Mouse (Mus musculus) urinary bladder, postnatal 0 days (tissue): ENCODE data around the gene Kcnh2. TPM values are rescaled to one million over a fixed set of nuclear protein-coding genes. Genes with fewer than 3 reads are reported as not detected.

Source experiments
- polyA plus RNA-seq: library from polyadenylated mRNA; unstranded; fragments of >200 nt; fragmentation: Nextera tagmentation; extraction: Ambion mirVana; gene quantifications from 2 replicates; pipeline ENCODE4 v1.2.1, GENCODE M21; 2015

Gene Kcnh2
- 4.7 and 7.1 TPM in 2 replicates for polyA plus RNA-seq

GRCm38 (mm10) chr5:24351278-24351677, at the start of gene Kcnh2:
TSS of gene Kcnh2 (minus strand) at chr5:24351604.

GRCm38 (mm10) chr5:24393392-24393997, 42.1 kb upstream of the Kcnh2 start, which contains the start of gene Abcb8:
TSS of gene Abcb8 (plus strand) at chr5:24393663.

GRCm38 (mm10) chr5:24391864-24392263, 40.5 kb upstream of the Kcnh2 start, which contains the start of gene Atg9b:
TSS of gene Atg9b (minus strand) at chr5:24392143.

GRCm38 (mm10) chr5:24364508-24364907, 13.1 kb upstream of the Kcnh2 start, which contains the start of gene Nos3:
TSS of gene Nos3 (plus strand) at chr5:24364810.

Other genes starting within 250 kb of the Kcnh2 start
- gene Nupl2, start 186.6 kb downstream of the Kcnh2 start, polyA plus RNA-seq = 8.4 and 10.1 TPM in 2 replicates
- gene Nos3, start 13.2 kb upstream of the Kcnh2 start, polyA plus RNA-seq = 2.3 and 2.8 TPM in 2 replicates
- gene Atg9b, start 40.5 kb upstream of the Kcnh2 start, polyA plus RNA-seq = 1.0 and 1.3 TPM in 2 replicates
- 18.7 and 21.8 TPM in 2 replicates for gene Abcb8, start 42.1 kb upstream of the Kcnh2 start, polyA plus RNA-seq
- gene Asic3, start 61.8 kb upstream of the Kcnh2 start, polyA plus RNA-seq = 0.13 TPM in 1 of 2 replicates, not detected in the other
- 28.3 and 30.0 TPM in 2 replicates for gene Cdk5, start 71.9 kb upstream of the Kcnh2 start, polyA plus RNA-seq
- 32.6 and 35.5 TPM in 2 replicates for gene Slc4a2, start 72.2 kb upstream of the Kcnh2 start, polyA plus RNA-seq
- gene Fastk, start 93.7 kb upstream of the Kcnh2 start, polyA plus RNA-seq = 83.8 and 89.2 TPM in 2 replicates
- 12.5 and 14.3 TPM in 2 replicates for gene Tmub1, start 96.2 kb upstream of the Kcnh2 start, polyA plus RNA-seq
- 20.8 and 25.5 TPM in 2 replicates for gene Agap3, start 100.6 kb upstream of the Kcnh2 start, polyA plus RNA-seq
- 0.07 TPM in 1 of 2 replicates, not detected in the other for gene Gbx1, start 175.6 kb upstream of the Kcnh2 start, polyA plus RNA-seq
- 0.13 and 0.15 TPM in 2 replicates for gene Asb10, start 189.4 kb upstream of the Kcnh2 start, polyA plus RNA-seq
- not detected in 2 replicates for gene 4931409K22Rik, start 205.2 kb upstream of the Kcnh2 start, polyA plus RNA-seq
- gene Abcf2, start 225.9 kb upstream of the Kcnh2 start, polyA plus RNA-seq = 48.3 and 51.4 TPM in 2 replicates
- 22.6 and 22.9 TPM in 2 replicates for gene Chpf2, start 235.1 kb upstream of the Kcnh2 start, polyA plus RNA-seq